Mouse (Mus musculus): ENCODE data around the gene Nasp. TPM values are rescaled to one million over a fixed set of nuclear protein-coding genes. Genes with fewer than 3 reads are reported as not detected.

Gene Nasp
- total and polyA plus RNA-seq, 2 experiments from 2014 or later, result 51.6 to 76.3 TPM

- Histone ChIP-seq H3K36me3 (ENCODE audit: insufficient read depth, low read length) (peaks cover 4% of the 10 kb centered on the region; the same call in 1 of the 2 replicates), H3K27ac (ENCODE audit: low read depth, low read length) (no peak overlapping the region), H3K27me3 (ENCODE audit: insufficient read depth, low read length) (no peaks in the 10 kb centered on the region), H3K9ac (replicated peaks; ENCODE audit: low read length, poor library complexity, severe bottlenecking) (no peak overlapping the region), H3K4me3 (ENCODE audit: low read depth, low read length) (no peak overlapping the region; the same call in 1 of the 2 replicates), H3K9me3 (ENCODE audit: low read length) (no peaks in the 10 kb centered on the region), H3K4me2 (ENCODE audit: low read depth, low read length, poor library complexity, severe bottlenecking) (peak overlapping the region; percentile 4; the same call in 1 of the 2 replicates), H3K4me1 (ENCODE audit: insufficient read depth, low read length) (peaks cover 4% of the 10 kb centered on the region)
- ATAC-seq (ENCODE audit: low FRiP score) (no peak), DNase-seq (ENCODE audit: low spot score) (no peak)
- 97% methylated on average over 2 of the region's 2 CpGs for WGBS
- no peak for TF ChIP-seq CTCF (IDR thresholded peaks at IDR 0.05)
These were observed 21.7 kb upstream of the Nasp start for GRCm38 (mm10) chr4:116649411-116649810.

GRCm38 (mm10) chr4:116645624-116646023, 17.9 kb upstream of the Nasp start:
- Histone ChIP-seq H3K27me3 (ENCODE audit: insufficient read depth, low read length) (no peaks in the 10 kb centered on the region), H3K4me2 (ENCODE audit: low read depth, low read length, poor library complexity, severe bottlenecking) (no peak overlapping the region), H3K4me1 (ENCODE audit: insufficient read depth, low read length) (peaks cover 4% of the 10 kb centered on the region), H3K36me3 (ENCODE audit: insufficient read depth, low read length) (peaks cover 12% of the 10 kb centered on the region; the same call in 1 of the 2 replicates), H3K27ac (ENCODE audit: low read depth, low read length) (no peak overlapping the region), H3K9me3 (ENCODE audit: low read length) (no peaks in the 10 kb centered on the region), H3K4me3 (ENCODE audit: low read depth, low read length) (no peak overlapping the region), H3K9ac (replicated peaks; ENCODE audit: low read length, poor library complexity, severe bottlenecking) (no peak overlapping the region)
- no peak for TF ChIP-seq CTCF (IDR thresholded peaks at IDR 0.05)
- WGBS, result 88% methylated on average over 7 of the region's 7 CpGs
- DNase-seq (ENCODE audit: low spot score) (no peak), ATAC-seq (ENCODE audit: low FRiP score) (no peak)

- ATAC-seq (ENCODE audit: low FRiP score), result no peak
These were observed 16.6 kb upstream of the Nasp start for GRCm38 (mm10) chr4:116644326-116644725.

GRCm38 (mm10) chr4:116642071-116642470, 14.3 kb upstream of the Nasp start:
- Histone ChIP-seq H3K36me3 (ENCODE audit: insufficient read depth, low read length) (peaks cover 26% of the 10 kb centered on the region), H3K4me2 (ENCODE audit: low read depth, low read length, poor library complexity, severe bottlenecking) (no peak overlapping the region), H3K9ac (replicated peaks; ENCODE audit: low read length, poor library complexity, severe bottlenecking) (no peak overlapping the region), H3K27me3 (ENCODE audit: insufficient read depth, low read length) (no peaks in the 10 kb centered on the region), H3K4me3 (ENCODE audit: low read depth, low read length) (no peak overlapping the region), H3K4me1 (ENCODE audit: insufficient read depth, low read length) (no peaks in the 10 kb centered on the region; the same call in 1 of the 2 replicates), H3K27ac (ENCODE audit: low read depth, low read length) (no peak overlapping the region), H3K9me3 (ENCODE audit: low read length) (no peaks in the 10 kb centered on the region)
- TF ChIP-seq CTCF (IDR thresholded peaks at IDR 0.05), result peak; percentile 46
- ATAC-seq (ENCODE audit: low FRiP score) (no peak), DNase-seq (ENCODE audit: low spot score) (no peak)
- 92% methylated on average over 1 of the region's 1 CpGs for WGBS

More at GRCm38 (mm10) chr4:116644326-116644725, 16.6 kb upstream of the Nasp start:
- Histone ChIP-seq H3K4me1 (ENCODE audit: insufficient read depth, low read length) (no peaks in the 10 kb centered on the region; the same call in 1 of the 2 replicates), H3K27me3 (ENCODE audit: insufficient read depth, low read length) (no peaks in the 10 kb centered on the region), H3K27ac (ENCODE audit: low read depth, low read length) (no peak overlapping the region), H3K4me3 (ENCODE audit: low read depth, low read length) (no peak overlapping the region), H3K4me2 (ENCODE audit: low read depth, low read length, poor library complexity, severe bottlenecking) (no peak overlapping the region), H3K9me3 (ENCODE audit: low read length) (no peaks in the 10 kb centered on the region), H3K36me3 (ENCODE audit: insufficient read depth, low read length) (peaks cover 21% of the 10 kb centered on the region), H3K9ac (replicated peaks; ENCODE audit: low read length, poor library complexity, severe bottlenecking) (no peak overlapping the region)
- WGBS, result 47% methylated on average over 6 of the region's 6 CpGs
- TF ChIP-seq CTCF (IDR thresholded peaks at IDR 0.05), result peak; percentile 57
- peak; percentile 64 for DNase-seq (ENCODE audit: low spot score)

GRCm38 (mm10) chr4:116638821-116639220, 11.1 kb upstream of the Nasp start:
- ATAC-seq (ENCODE audit: low FRiP score), result no peak

GRCm38 (mm10) chr4:116635197-116635596, 7.5 kb upstream of the Nasp start:
- no peaks in the 10 kb centered on the region for H3K9me3 ChIP-seq (ENCODE audit: low read length)
- no peak for DNase-seq (ENCODE audit: low spot score)
- no peak for TF ChIP-seq CTCF (IDR thresholded peaks at IDR 0.05)
- no peak overlapping the region for H3K4me2 ChIP-seq (ENCODE audit: low read depth, low read length, poor library complexity, severe bottlenecking)
- H3K27me3 ChIP-seq (ENCODE audit: insufficient read depth, low read length), result no peaks in the 10 kb centered on the region
- no peaks in the 10 kb centered on the region for H3K4me1 ChIP-seq (ENCODE audit: insufficient read depth, low read length)
- peaks cover 21% of the 10 kb centered on the region for H3K36me3 ChIP-seq (ENCODE audit: insufficient read depth, low read length)
- no peak overlapping the region for H3K9ac ChIP-seq (replicated peaks; ENCODE audit: low read length, poor library complexity, severe bottlenecking)
- no peak overlapping the region for H3K27ac ChIP-seq (ENCODE audit: low read depth, low read length)
- no peak for ATAC-seq (ENCODE audit: low FRiP score)
- WGBS, result 90% methylated on average over 1 of the region's 1 CpGs
- H3K4me3 ChIP-seq (ENCODE audit: low read depth, low read length), result no peak overlapping the region

More at GRCm38 (mm10) chr4:116638821-116639220, 11.1 kb upstream of the Nasp start:
- H3K4me3 ChIP-seq (ENCODE audit: low read depth, low read length), result no peak overlapping the region
- H3K9ac ChIP-seq (replicated peaks; ENCODE audit: low read length, poor library complexity, severe bottlenecking), result no peak overlapping the region
- no peak for TF ChIP-seq CTCF (IDR thresholded peaks at IDR 0.05)
- no peaks in the 10 kb centered on the region for H3K4me1 ChIP-seq (ENCODE audit: insufficient read depth, low read length)
- no peak overlapping the region for H3K4me2 ChIP-seq (ENCODE audit: low read depth, low read length, poor library complexity, severe bottlenecking)
- peaks cover 32% of the 10 kb centered on the region for H3K36me3 ChIP-seq (ENCODE audit: insufficient read depth, low read length)
- H3K9me3 ChIP-seq (ENCODE audit: low read length), result no peaks in the 10 kb centered on the region
- H3K27ac ChIP-seq (ENCODE audit: low read depth, low read length), result no peak overlapping the region
- no peak for DNase-seq (ENCODE audit: low spot score)
- no peaks in the 10 kb centered on the region for H3K27me3 ChIP-seq (ENCODE audit: insufficient read depth, low read length)
- WGBS, result 98% methylated on average over 6 of the region's 6 CpGs

Data from midbrain, postnatal 0 days (tissue).